Mouse (Mus musculus) forebrain, embryonic 14.5 days (tissue): ENCODE data around the gene Car6. TPM values are rescaled to one million over a fixed set of nuclear protein-coding genes. Genes with fewer than 3 reads are reported as not detected.
A peak's percentile ranks its signal among the peaks of the same experiment; 100 is the strongest.

Experiments
- ATAC-seq: fragments of 200-750 bp; cut with Nextera tagmentation; 2 replicates; pipeline ENCODE4 v1.8.0; 2017; ENCODE audit warnings: mild to moderate bottlenecking, moderate library complexity
- DNase-seq: peaks from one replicate; pipeline ENCODE4 v3.0.0-alpha.2; 2015; ENCODE audit warnings: low spot score
- H3K27ac ChIP-seq: fragments of 300-500 bp; sonication (generic); 2 replicates; pipeline ENCODE4 v1.5.1; 2014; ENCODE audit warnings: low read depth, mild to moderate bottlenecking, control low read depth, low read length, moderate library complexity
- H3K27me3 ChIP-seq: fragments of 300-500 bp; sonication (generic); replicated peaks from 2 replicates; pipeline ENCODE4 v1.6.1; 2014; ENCODE audit warnings: low read length, control low read depth, mixed read lengths; ENCODE audit not compliant: control insufficient read depth, insufficient read depth
- H3K36me3 ChIP-seq: fragments of 300-500 bp; sonication (generic); 2 replicates; pipeline ENCODE4 v1.6.1; 2014; ENCODE audit warnings: low read length, control low read depth; ENCODE audit not compliant: control insufficient read depth, insufficient read depth
- H3K4me1 ChIP-seq: fragments of 300-500 bp; sonication (generic); 2 replicates; pipeline ENCODE4 v1.6.1; 2014; ENCODE audit warnings: antibody characterized with exemption, low read length, control low read depth; ENCODE audit not compliant: control insufficient read depth, insufficient read depth
- H3K4me2 ChIP-seq: fragments of 300-500 bp; sonication (generic); 2 replicates; pipeline ENCODE4 v1.6.1; 2014; ENCODE audit warnings: mild to moderate bottlenecking, control low read depth, low read length
- H3K4me3 ChIP-seq: fragments of 300-500 bp; sonication (generic); 2 replicates; pipeline ENCODE4 v1.5.1; 2014; ENCODE audit warnings: low read depth, low read length, control low read depth
- H3K9ac ChIP-seq: fragments of 300-500 bp; sonication (generic); 2 replicates; pipeline ENCODE4 v1.6.1; 2014; ENCODE audit warnings: mild to moderate bottlenecking, low read length, control low read depth, moderate library complexity
- H3K9me3 ChIP-seq: fragments of 300-500 bp; sonication (generic); replicated peaks from 2 replicates; pipeline ENCODE4 v1.6.1; 2016; ENCODE audit warnings: low read length, control low read depth, mixed read lengths; ENCODE audit not compliant: control insufficient read depth
- WGBS: fragments of 180-500 bp; shearing (Covaris S2); extraction: QIAGEN DNeasy Blood & Tissue Kit; methylation state at CpG from one replicate; pipeline ENCODE4 v1.1.7; 2014; 5-methylcytosine and 5-hydroxymethylcytosine counted together
- polyA plus RNA-seq: library from polyadenylated mRNA; unstranded; fragments of >200 nt; fragmentation: Nextera tagmentation; extraction: Ambion mirVana; gene quantifications from 2 replicates; pipeline ENCODE4 v1.2.1, GENCODE M21; 2014

Gene Car6
- polyA plus RNA-seq, 1 experiment from 2014 or later: not detected

DNA sequence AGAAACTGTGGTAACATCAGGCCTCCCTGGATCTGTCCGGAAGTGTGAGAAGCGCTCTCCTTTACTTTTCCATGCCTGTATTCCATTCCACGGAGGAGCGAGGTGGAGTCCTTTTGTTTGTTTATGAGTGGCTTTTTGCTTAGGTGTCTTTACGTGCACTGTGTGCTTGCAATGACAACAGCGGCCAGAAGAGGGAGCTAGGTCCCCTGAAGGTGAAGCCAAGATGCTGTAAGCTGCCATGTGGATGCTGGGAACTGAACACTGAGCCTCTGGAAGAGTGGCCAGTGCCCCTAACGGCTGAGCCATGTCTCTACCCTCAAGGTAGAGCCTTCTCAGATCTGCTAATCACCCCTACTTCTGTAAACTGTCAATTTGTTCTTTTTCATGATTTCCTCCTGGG lies 19.8 kb downstream of the Car6 start:
- WGBS: 89% methylated on average over 7 of the region's 7 CpGs
- H3K4me1 ChIP-seq: no peaks in the 10 kb centered on the region
- H3K27ac ChIP-seq: no peak overlapping the region
- DNase-seq (no peak), ATAC-seq (no peak)
- H3K4me3 ChIP-seq: no peak overlapping the region
- no peaks in the 10 kb centered on the region for H3K27me3 ChIP-seq
- H3K9me3 ChIP-seq: no peaks in the 10 kb centered on the region
- H3K4me2 ChIP-seq: no peak overlapping the region
- H3K36me3 ChIP-seq: no peaks in the 10 kb centered on the region
- H3K9ac ChIP-seq: no peak overlapping the region

DNA sequence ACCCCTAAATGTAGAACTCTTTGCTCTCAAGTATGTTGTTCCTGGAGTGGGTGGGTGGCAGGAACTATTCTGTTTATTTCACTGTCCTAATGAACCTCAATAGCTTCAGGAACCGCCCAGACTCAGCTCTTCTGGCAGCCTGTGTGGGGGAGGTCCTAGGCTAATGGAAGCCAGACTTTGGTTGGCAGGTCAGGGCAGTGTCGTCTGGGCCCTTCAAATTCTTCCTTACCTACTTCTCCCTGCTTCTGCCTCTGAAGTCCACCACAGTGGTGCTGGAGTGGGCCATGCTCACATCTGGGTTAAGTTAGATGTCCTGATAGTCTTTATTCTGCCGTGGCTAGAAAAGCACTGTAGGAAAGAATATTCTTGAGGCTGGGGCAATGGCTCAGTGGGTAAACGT lies 23.0 kb downstream of the Car6 start:
- H3K27ac ChIP-seq: no peak overlapping the region

DNA sequence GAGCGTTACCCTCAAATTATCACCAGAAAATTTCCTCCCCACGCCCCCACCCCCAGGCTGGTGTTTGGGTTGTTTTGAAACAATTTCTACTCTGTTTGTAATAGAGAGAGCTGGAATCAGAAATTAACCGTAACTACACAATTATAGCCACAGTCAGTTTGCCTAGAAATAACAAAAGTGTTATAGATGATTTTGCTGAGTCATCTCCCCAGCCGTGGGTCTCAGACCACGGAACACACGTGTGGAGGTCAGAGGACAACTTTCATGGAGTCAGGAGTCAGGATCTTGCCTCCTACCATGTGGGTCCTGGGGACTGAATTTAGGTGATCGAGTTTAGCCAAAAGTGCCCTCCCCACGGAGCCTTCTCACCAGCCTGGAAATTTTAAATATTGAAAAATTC lies 24.0 kb downstream of the Car6 start:
- 81% methylated on average over 8 of the region's 8 CpGs for WGBS
- no peaks in the 10 kb centered on the region for H3K27me3 ChIP-seq
- no peak for DNase-seq

More for the DNA sequence above, 23.0 kb downstream of the Car6 start:
- no peaks in the 10 kb centered on the region for H3K4me1 ChIP-seq
- H3K27me3 ChIP-seq: no peaks in the 10 kb centered on the region
- no peak overlapping the region for H3K9ac ChIP-seq
- ATAC-seq (no peak), DNase-seq (no peak)
- H3K4me2 ChIP-seq: no peak overlapping the region
- WGBS: 70% methylated on average over 4 of the region's 4 CpGs
- H3K36me3 ChIP-seq: no peaks in the 10 kb centered on the region
- no peaks in the 10 kb centered on the region for H3K9me3 ChIP-seq
- H3K4me3 ChIP-seq: no peak overlapping the region

DNA sequence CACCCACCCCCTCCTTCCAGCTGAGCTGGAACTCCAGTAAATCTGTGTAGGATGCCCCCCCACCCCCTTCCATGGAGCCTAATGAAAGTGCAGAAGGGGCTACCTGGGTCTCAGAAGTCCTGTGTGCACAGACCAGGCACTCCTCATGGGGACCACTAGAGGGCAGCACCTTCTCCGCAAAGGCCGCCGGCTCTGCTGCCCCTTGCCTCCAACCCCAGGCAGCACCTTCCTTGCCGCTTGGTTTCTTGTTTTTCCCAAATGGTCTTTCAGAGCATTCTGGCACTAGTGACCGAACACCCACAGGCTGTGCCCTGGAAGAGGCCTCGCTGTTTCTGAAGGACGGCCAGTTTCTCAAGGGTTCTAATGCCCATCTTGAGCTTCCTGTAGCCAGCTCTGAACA lies 24.6 kb downstream of the Car6 start:
- no peaks in the 10 kb centered on the region for H3K36me3 ChIP-seq
- H3K9ac ChIP-seq: no peak overlapping the region
- no peaks in the 10 kb centered on the region for H3K27me3 ChIP-seq
- H3K4me2 ChIP-seq: no peak overlapping the region
- ATAC-seq: 0 out of 2 replicates have a peak, but pooled peaks have one; percentile 34
- H3K27ac ChIP-seq: no peak overlapping the region
- no peaks in the 10 kb centered on the region for H3K9me3 ChIP-seq
- peak; percentile 68 for DNase-seq
- WGBS: 8% methylated on average over 7 of the region's 7 CpGs
- no peaks in the 10 kb centered on the region for H3K4me1 ChIP-seq
- no peak overlapping the region for H3K4me3 ChIP-seq

More for the DNA sequence above, 24.0 kb downstream of the Car6 start:
- Histone ChIP-seq H3K4me2 (no peak overlapping the region), H3K27ac (no peak overlapping the region), H3K4me3 (no peak overlapping the region), H3K9ac (no peak overlapping the region), H3K4me1 (no peaks in the 10 kb centered on the region), H3K36me3 (no peaks in the 10 kb centered on the region), H3K9me3 (no peaks in the 10 kb centered on the region)
- no peak for ATAC-seq

DNA sequence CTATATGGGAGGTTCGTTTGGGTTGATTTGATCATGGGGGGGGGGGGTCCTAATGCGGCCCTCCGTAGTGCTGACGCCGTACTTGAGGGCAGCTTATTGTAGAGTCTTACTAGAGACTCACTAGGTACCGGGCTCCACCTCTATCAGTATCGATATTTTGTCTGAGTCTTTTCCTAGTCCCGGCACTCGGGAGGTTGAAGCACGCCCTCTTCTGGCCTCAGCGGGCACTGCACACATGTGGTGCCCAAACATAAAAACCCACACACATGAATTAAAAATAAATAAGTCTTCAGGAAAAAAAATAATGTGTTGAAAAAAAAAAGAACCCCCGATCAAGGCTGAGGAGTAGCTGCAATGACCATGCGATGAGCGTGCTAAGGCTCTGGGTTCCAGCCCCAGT lies 27.1 kb downstream of the Car6 start:
- Histone ChIP-seq H3K4me2 (no peak overlapping the region), H3K9me3 (no peaks in the 10 kb centered on the region), H3K4me1 (no peaks in the 10 kb centered on the region), H3K36me3 (no peaks in the 10 kb centered on the region), H3K27me3 (no peaks in the 10 kb centered on the region), H3K27ac (no peak overlapping the region), H3K4me3 (no peak overlapping the region), H3K9ac (no peak overlapping the region)
- 94% methylated on average over 14 of the region's 14 CpGs for WGBS
- no peak for ATAC-seq
- DNase-seq: no peak

DNA sequence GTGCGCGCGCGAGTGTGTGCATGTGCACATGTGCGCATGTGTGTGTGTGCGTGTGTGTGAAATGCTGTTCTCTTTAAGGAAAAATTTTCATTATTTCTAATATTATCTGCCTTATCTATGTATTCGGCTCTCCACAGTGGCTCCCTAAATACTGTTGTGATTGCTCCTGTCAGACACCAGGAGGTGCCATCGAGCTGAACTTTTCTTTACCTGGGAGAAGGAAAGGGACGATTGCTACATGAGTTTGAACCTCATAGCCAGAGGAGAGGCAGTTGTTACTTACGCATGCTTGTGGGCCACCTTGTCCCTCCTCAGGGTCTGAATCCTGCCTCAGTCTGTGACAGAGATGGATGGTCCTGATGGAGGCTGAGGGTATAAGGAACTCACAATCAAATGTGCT lies 27.9 kb downstream of the Car6 start:
- Histone ChIP-seq H3K9ac (no peak overlapping the region), H3K36me3 (no peaks in the 10 kb centered on the region), H3K27me3 (no peaks in the 10 kb centered on the region), H3K9me3 (no peaks in the 10 kb centered on the region), H3K4me1 (no peaks in the 10 kb centered on the region), H3K4me2 (no peak overlapping the region), H3K27ac (no peak overlapping the region), H3K4me3 (no peak overlapping the region)
- DNase-seq (peak; percentile 49), ATAC-seq (no peak)
- 58% methylated on average over 10 of the region's 10 CpGs for WGBS

DNA sequence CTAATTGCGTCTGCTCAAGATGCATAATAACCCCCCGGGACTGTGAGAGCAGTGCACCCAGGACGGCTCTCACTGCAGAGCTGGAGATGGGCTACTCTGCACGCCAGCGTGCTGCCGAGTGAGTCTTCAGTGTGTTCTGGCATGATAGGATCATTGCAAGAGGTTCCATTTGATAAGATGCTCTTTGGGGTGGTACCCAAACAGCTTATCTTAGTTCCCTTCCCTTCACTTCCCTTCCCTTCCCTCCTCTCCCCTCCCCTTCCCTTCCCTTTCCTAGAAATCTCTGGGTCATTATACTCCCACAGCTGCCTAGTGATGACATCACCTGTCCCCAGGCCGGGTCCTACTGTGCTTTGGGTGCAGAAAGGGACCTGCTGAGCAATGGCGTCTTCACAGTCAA lies 29.0 kb downstream of the Car6 start:
- Histone ChIP-seq H3K9ac (no peak overlapping the region), H3K36me3 (no peaks in the 10 kb centered on the region), H3K4me2 (no peak overlapping the region), H3K4me3 (no peak overlapping the region), H3K9me3 (no peaks in the 10 kb centered on the region), H3K27ac (no peak overlapping the region), H3K27me3 (no peaks in the 10 kb centered on the region), H3K4me1 (no peaks in the 10 kb centered on the region)
- DNase-seq (no peak), ATAC-seq (no peak)
- WGBS: 76% methylated on average over 8 of the region's 8 CpGs

DNA sequence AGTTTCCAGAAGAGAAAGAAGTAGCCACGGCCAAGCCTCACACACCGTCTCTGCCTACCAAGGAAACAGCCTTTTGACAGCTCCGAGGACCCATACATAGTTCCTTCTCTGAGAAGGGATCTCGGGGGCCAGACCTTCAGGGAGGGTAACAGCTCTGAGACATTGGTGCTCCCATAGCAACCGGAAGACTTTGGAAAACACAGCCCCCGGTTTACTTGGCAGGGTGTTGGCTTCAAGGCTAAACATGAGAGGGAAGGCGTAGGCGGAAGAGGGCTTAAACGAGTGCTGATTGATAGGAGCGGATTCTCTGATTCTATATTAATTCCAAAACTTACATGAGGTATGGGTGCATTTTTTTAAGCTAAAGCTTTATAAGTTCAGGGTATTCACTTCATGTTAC lies 32.7 kb downstream of the Car6 start:
- Histone ChIP-seq H3K27me3 (no peaks in the 10 kb centered on the region), H3K4me2 (no peak overlapping the region), H3K27ac (no peak overlapping the region), H3K9ac (no peak overlapping the region), H3K36me3 (no peaks in the 10 kb centered on the region), H3K9me3 (no peaks in the 10 kb centered on the region), H3K4me1 (no peaks in the 10 kb centered on the region), H3K4me3 (no peak overlapping the region)
- no peak for DNase-seq
- WGBS: 74% methylated on average over 10 of the region's 10 CpGs
- no peak for ATAC-seq

DNA sequence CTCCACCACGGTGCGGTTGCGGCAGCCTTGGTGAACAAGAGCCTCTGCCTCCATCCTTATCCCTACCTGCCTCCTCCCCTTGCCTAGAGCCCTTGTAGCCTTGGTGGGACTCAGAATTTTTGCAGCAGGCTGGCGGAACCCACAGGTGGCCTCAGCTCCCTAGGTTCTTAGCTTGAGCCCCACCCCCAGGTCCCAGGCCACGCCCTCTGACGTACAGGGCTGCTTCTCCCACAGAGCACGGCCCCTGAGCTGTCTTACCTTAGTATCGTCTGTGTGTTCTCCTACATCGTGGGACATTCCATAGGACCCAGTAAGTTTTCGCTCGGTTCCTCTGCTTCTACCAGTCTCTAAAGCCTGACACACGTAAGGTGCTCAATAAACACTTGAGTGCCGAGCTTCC lies 36.3 kb downstream of the Car6 start:
- WGBS: 32% methylated on average over 13 of the region's 13 CpGs
- no peak for DNase-seq
- Histone ChIP-seq H3K36me3 (no peaks in the 10 kb centered on the region), H3K4me1 (no peaks in the 10 kb centered on the region), H3K9me3 (no peaks in the 10 kb centered on the region), H3K4me3 (no peak overlapping the region), H3K27me3 (no peaks in the 10 kb centered on the region), H3K9ac (no peak overlapping the region), H3K4me2 (no peak overlapping the region), H3K27ac (no peak overlapping the region)
- no peak for ATAC-seq
